ENCODE assay signal across 14 mouse cellular contexts in the genomic region with DNA sequence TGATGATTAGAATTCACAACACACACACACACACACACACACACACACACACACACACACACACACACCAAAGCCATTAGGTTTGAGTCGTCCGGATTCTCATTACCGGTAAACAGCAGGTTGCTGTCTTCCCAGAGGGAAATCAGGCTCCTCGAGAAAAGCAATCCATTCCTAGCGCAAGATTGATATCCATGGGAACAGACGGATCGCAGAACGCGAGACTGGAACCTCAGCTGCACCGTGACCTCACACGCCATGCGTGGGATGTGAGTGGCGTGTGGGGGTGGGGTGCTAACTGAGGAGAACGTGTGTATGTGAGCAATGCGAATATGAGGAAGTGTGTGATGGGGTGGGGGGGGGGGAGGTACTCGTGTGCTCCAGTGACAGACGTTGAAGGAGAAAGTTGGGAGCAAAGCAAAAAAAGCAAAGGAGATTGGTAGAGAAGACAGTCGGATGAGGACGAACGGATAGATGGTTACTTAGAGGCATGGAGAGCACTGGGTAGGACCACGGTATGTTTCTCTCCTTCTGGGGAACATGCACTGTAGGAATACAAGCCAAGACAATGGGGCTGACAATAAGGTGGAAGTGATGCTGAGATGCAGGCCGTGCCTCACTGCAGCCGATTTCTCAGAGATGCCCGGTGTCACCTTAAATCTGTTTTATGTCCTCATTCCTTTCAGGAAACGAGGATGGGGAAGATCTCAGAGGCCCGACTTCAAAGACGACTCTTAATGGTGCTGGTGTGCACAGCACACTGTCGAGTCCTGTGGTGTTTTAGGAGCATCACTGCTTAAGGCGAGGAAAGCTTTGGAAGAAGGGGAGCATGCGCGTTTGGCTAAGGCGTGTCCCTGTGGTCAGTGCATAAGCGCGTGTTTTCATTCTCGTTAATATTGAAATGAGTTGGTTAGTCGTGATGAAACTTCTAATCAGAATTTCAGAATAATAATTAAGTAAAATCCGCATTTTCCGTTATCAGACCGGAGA.
DNase-seq lines count a peak whose midpoint lies in the region; ATAC-seq and TF ChIP-seq lines count a peak whose summit lies in the region.
"Had no signal": no experiment of that assay in that cellular context is flagged by ENCODE, and none has a peak within 500 bp of the region (broad histone marks: within the 10 kb centered on the region; RNA-seq: fewer than 3 reads in every experiment).

No protein-coding gene starts in this region.

- H3K4me3 ChIP-seq in forebrain, embryonic 13.5 days: no peak overlapping the region
- H3K4me3 ChIP-seq in forebrain, embryonic 15.5 days: no peak overlapping the region
- no peak overlapping the region for H3K4me3 ChIP-seq in midbrain, embryonic 16.5 days (ENCODE audit: low read depth, low read length)
- H3K4me3 ChIP-seq: heart, embryonic 10.5 days; limb, embryonic 12.5 days; myocyte had no signal

- H3K36me3 ChIP-seq in forebrain, embryonic 13.5 days (ENCODE audit: poor library complexity, severe bottlenecking): no peaks in the 10 kb centered on the region
- no peaks in the 10 kb centered on the region for H3K36me3 ChIP-seq in forebrain, embryonic 15.5 days
- no peaks in the 10 kb centered on the region for H3K36me3 ChIP-seq in midbrain, embryonic 16.5 days (ENCODE audit: control insufficient read depth, insufficient read depth, low read length)
- H3K36me3 ChIP-seq: heart, embryonic 10.5 days; limb, embryonic 12.5 days had no signal

- peak; percentile 60 for DNase-seq in brain, embryonic 14.5 days (ENCODE audit: low read depth)
- DNase-seq in layer of hippocampus, adult 9-11 months: peak; percentile 40
- no peak for DNase-seq in thymus, postnatal 14 days
- DNase-seq: adrenal gland, postnatal 14 days; thymus, postnatal 36 days had no signal

- H3K4me2 ChIP-seq in forebrain, embryonic 13.5 days: no peak overlapping the region
- H3K4me2 ChIP-seq in forebrain, embryonic 15.5 days (replicated peaks): no peak overlapping the region
- H3K4me2 ChIP-seq in midbrain, embryonic 16.5 days (ENCODE audit: low read length): no peak overlapping the region
- H3K4me2 ChIP-seq: limb, embryonic 12.5 days had no signal

- no peak for TF ChIP-seq POLR2A in brain, embryonic 14.5 days (IDR thresholded peaks at IDR 0.05; ENCODE audit: borderline replicate concordance, extremely low read depth, insufficient read depth, insufficient read length, poor library complexity, severe bottlenecking)

- no peaks in the 10 kb centered on the region for H3K27me3 ChIP-seq in forebrain, embryonic 13.5 days
- no peaks in the 10 kb centered on the region for H3K27me3 ChIP-seq in forebrain, embryonic 15.5 days
- H3K27me3 ChIP-seq in midbrain, embryonic 16.5 days (ENCODE audit: control insufficient read depth, insufficient read depth, low read depth, low read length): no peaks in the 10 kb centered on the region
- H3K27me3 ChIP-seq: limb, embryonic 12.5 days had no signal

- H3K9me3 ChIP-seq in forebrain, embryonic 13.5 days (replicated peaks): no peaks in the 10 kb centered on the region
- no peaks in the 10 kb centered on the region for H3K9me3 ChIP-seq in forebrain, embryonic 15.5 days
- no peaks in the 10 kb centered on the region for H3K9me3 ChIP-seq in midbrain, embryonic 16.5 days (replicated peaks; ENCODE audit: control insufficient read depth, low read length, poor library complexity, severe bottlenecking)
- H3K9me3 ChIP-seq: heart, embryonic 10.5 days; limb, embryonic 12.5 days had no signal

- no peak overlapping the region for H3K27ac ChIP-seq in forebrain, embryonic 13.5 days
- no peak overlapping the region for H3K27ac ChIP-seq in forebrain, embryonic 15.5 days (replicated peaks)
- H3K27ac ChIP-seq in midbrain, embryonic 16.5 days (ENCODE audit: low read length): no peak overlapping the region
- H3K27ac ChIP-seq: heart, embryonic 10.5 days; limb, embryonic 12.5 days had no signal

- WGBS in forebrain, embryonic 13.5 days: 85% methylated on average over 39 of the region's 39 CpGs
- 85% methylated on average over 39 of the region's 39 CpGs for WGBS in forebrain, embryonic 15.5 days
- WGBS in midbrain, embryonic 16.5 days: 72% methylated on average over 39 of the region's 39 CpGs

- no peak overlapping the region for H3K9ac ChIP-seq in forebrain, embryonic 13.5 days
- no peak overlapping the region for H3K9ac ChIP-seq in forebrain, embryonic 15.5 days (replicated peaks)
- no peak overlapping the region for H3K9ac ChIP-seq in midbrain, embryonic 16.5 days (ENCODE audit: low read depth, low read length)
- H3K9ac ChIP-seq: limb, embryonic 12.5 days had no signal

- no peaks in the 10 kb centered on the region for H3K4me1 ChIP-seq in forebrain, embryonic 13.5 days
- no peaks in the 10 kb centered on the region for H3K4me1 ChIP-seq in forebrain, embryonic 15.5 days
- no peaks in the 10 kb centered on the region for H3K4me1 ChIP-seq in midbrain, embryonic 16.5 days (ENCODE audit: control insufficient read depth, insufficient read depth, low read length)
- H3K4me1 ChIP-seq: heart, embryonic 10.5 days; limb, embryonic 12.5 days had no signal

- ATAC-seq in forebrain, embryonic 13.5 days: peak; percentile 21; the same call in 1 of the 2 replicates
- ATAC-seq in forebrain, embryonic 15.5 days (replicated peaks): no peak
- peak; percentile 36; the same call in 1 of the 2 replicates for ATAC-seq in midbrain, embryonic 16.5 days
- no peak for ATAC-seq in inflammation-experienced regulatory T-cells, adult 6 months
- no peak for ATAC-seq in CD4-positive, CD25-positive, alpha-beta regulatory T cell, adult 4 months
- ATAC-seq: intestine, embryonic 16.5 days had no signal

- TF ChIP-seq CTCF in brain, embryonic 14.5 days (IDR thresholded peaks at IDR 0.05; ENCODE audit: borderline replicate concordance, extremely low read depth, insufficient read depth, insufficient read length): no peak

Comparison
In these comparisons a context has a peak if more than half of its experiments do, and no peak if none do; other contexts are left out.
1. ATAC-seq: peak in forebrain, embryonic 13.5 days (single experiment) and midbrain, embryonic 16.5 days (single experiment); none in forebrain, embryonic 15.5 days (single experiment), inflammation-experienced regulatory T-cells, adult 6 months (single experiment) and CD4-positive, CD25-positive, alpha-beta regulatory T cell, adult 4 months (single experiment).